Mouse (Mus musculus): Measurements from ENCODE around the gene 4930564D02Rik. TPM values are rescaled to one million over a fixed set of nuclear protein-coding genes. Genes with fewer than 3 reads are reported as not detected.

4930564D02Rik gene
- polyA plus RNA-seq, 1 experiment from 2014 or later = not detected

GRCm38 (mm10) chr3:105095026-105095425 lies 28.4 kb downstream of the 4930564D02Rik start:
- no peaks in the 10 kb centered on the region for H3K36me3 ChIP-seq
- no peak for DNase-seq (ENCODE audit: low spot score)
- no peak overlapping the region for H3K27ac ChIP-seq
- H3K9me3 ChIP-seq = no peaks in the 10 kb centered on the region
- H3K4me1 ChIP-seq = peaks cover 18% of the 10 kb centered on the region
- 80% methylated on average over 5 of the region's 5 CpGs for WGBS
- no peaks in the 10 kb centered on the region for H3K27me3 ChIP-seq (ENCODE audit: insufficient read depth, poor library complexity, severe bottlenecking)
- H3K4me3 ChIP-seq = no peak overlapping the region

GRCm38 (mm10) chr3:105097581-105097980 lies 30.9 kb downstream of the 4930564D02Rik start:
- H3K9me3 ChIP-seq = no peaks in the 10 kb centered on the region
- WGBS = 77% methylated on average over 4 of the region's 4 CpGs
- peak; percentile 58 for DNase-seq (ENCODE audit: low spot score)

GRCm38 (mm10) chr3:105099526-105100269 lies 33.1 kb downstream of the 4930564D02Rik start:
- peak overlapping the region; percentile 86 for H3K27ac ChIP-seq
- peaks cover 16% of the 10 kb centered on the region for H3K4me1 ChIP-seq
- no peak overlapping the region for H3K4me3 ChIP-seq
- H3K9me3 ChIP-seq = no peaks in the 10 kb centered on the region
- peak; percentile 74 for DNase-seq (ENCODE audit: low spot score)
- no peaks in the 10 kb centered on the region for H3K27me3 ChIP-seq (ENCODE audit: insufficient read depth, poor library complexity, severe bottlenecking)
- no peaks in the 10 kb centered on the region for H3K36me3 ChIP-seq
- WGBS = 27% methylated on average over 15 of the region's 15 CpGs

More at GRCm38 (mm10) chr3:105097581-105097980, 30.9 kb downstream of the 4930564D02Rik start:
- no peaks in the 10 kb centered on the region for H3K36me3 ChIP-seq
- H3K4me1 ChIP-seq = peaks cover 18% of the 10 kb centered on the region
- H3K4me3 ChIP-seq = no peak overlapping the region
- no peak overlapping the region for H3K27ac ChIP-seq
- no peaks in the 10 kb centered on the region for H3K27me3 ChIP-seq (ENCODE audit: insufficient read depth, poor library complexity, severe bottlenecking)

- Histone ChIP-seq H3K9me3 (no peaks in the 10 kb centered on the region), H3K36me3 (no peaks in the 10 kb centered on the region), H3K27ac (peak overlapping the region; percentile 86), H3K4me3 (no peak overlapping the region), H3K27me3 (ENCODE audit: insufficient read depth, poor library complexity, severe bottlenecking) (no peaks in the 10 kb centered on the region), H3K4me1 (peaks cover 19% of the 10 kb centered on the region)
- WGBS = 73% methylated on average over 4 of the region's 4 CpGs
- peak; percentile 39 for DNase-seq (ENCODE audit: low spot score)
Measured at GRCm38 (mm10) chr3:105100270-105100589, 33.6 kb downstream of the 4930564D02Rik start.

GRCm38 (mm10) chr3:105105827-105106226 lies 39.2 kb downstream of the 4930564D02Rik start:
- no peak overlapping the region for H3K4me3 ChIP-seq
- no peaks in the 10 kb centered on the region for H3K9me3 ChIP-seq
- DNase-seq (ENCODE audit: low spot score) = peak; percentile 5
- 85% methylated on average over 4 of the region's 4 CpGs for WGBS
- 0 out of 2 replicates have a peak, but pooled peaks cover 6% of the 10 kb centered on the region for H3K27me3 ChIP-seq (ENCODE audit: insufficient read depth, poor library complexity, severe bottlenecking)
- H3K36me3 ChIP-seq = no peaks in the 10 kb centered on the region
- 0 out of 2 replicates have a peak, but pooled peaks cover 7% of the 10 kb centered on the region for H3K4me1 ChIP-seq
- H3K27ac ChIP-seq = no peak overlapping the region

GRCm38 (mm10) chr3:105113859-105114258 lies 47.2 kb downstream of the 4930564D02Rik start:
- DNase-seq (ENCODE audit: low spot score) = no peak
- H3K36me3 ChIP-seq = no peaks in the 10 kb centered on the region
- no peak overlapping the region for H3K4me3 ChIP-seq
- H3K27ac ChIP-seq = no peak overlapping the region
- 85% methylated on average over 4 of the region's 4 CpGs for WGBS
- H3K9me3 ChIP-seq = no peaks in the 10 kb centered on the region
- 0 out of 2 replicates have a peak, but pooled peaks cover 3% of the 10 kb centered on the region for H3K27me3 ChIP-seq (ENCODE audit: insufficient read depth, poor library complexity, severe bottlenecking)
- peaks cover 6% of the 10 kb centered on the region; the same call in 1 of the 2 replicates for H3K4me1 ChIP-seq

GRCm38 (mm10) chr3:105114269-105114668 lies 47.6 kb downstream of the 4930564D02Rik start:
- H3K4me3 ChIP-seq = no peak overlapping the region
- H3K4me1 ChIP-seq = peaks cover 6% of the 10 kb centered on the region; the same call in 1 of the 2 replicates
- H3K27ac ChIP-seq = no peak overlapping the region
- H3K36me3 ChIP-seq = no peaks in the 10 kb centered on the region
- DNase-seq (ENCODE audit: low spot score) = peak; percentile 81
- WGBS = 23% methylated on average over 2 of the region's 2 CpGs
- no peaks in the 10 kb centered on the region for H3K9me3 ChIP-seq
- 0 out of 2 replicates have a peak, but pooled peaks cover 3% of the 10 kb centered on the region for H3K27me3 ChIP-seq (ENCODE audit: insufficient read depth, poor library complexity, severe bottlenecking)

GRCm38 (mm10) chr3:105116596-105116995 lies 50.0 kb downstream of the 4930564D02Rik start:
- Histone ChIP-seq H3K4me3 (no peak overlapping the region), H3K27me3 (ENCODE audit: insufficient read depth, poor library complexity, severe bottlenecking) (0 out of 2 replicates have a peak, but pooled peaks cover 3% of the 10 kb centered on the region), H3K4me1 (peaks cover 6% of the 10 kb centered on the region; the same call in 1 of the 2 replicates), H3K9me3 (no peaks in the 10 kb centered on the region), H3K27ac (no peak overlapping the region), H3K36me3 (no peaks in the 10 kb centered on the region)
- DNase-seq (ENCODE audit: low spot score) = no peak
- WGBS = 81% methylated on average over 4 of the region's 4 CpGs

GRCm38 (mm10) chr3:105123776-105124175 lies 57.1 kb downstream of the 4930564D02Rik start:
- Histone ChIP-seq H3K4me3 (no peak overlapping the region), H3K36me3 (no peaks in the 10 kb centered on the region), H3K4me1 (peaks cover 8% of the 10 kb centered on the region), H3K27me3 (ENCODE audit: insufficient read depth, poor library complexity, severe bottlenecking) (no peaks in the 10 kb centered on the region), H3K27ac (no peak overlapping the region), H3K9me3 (no peaks in the 10 kb centered on the region)
- DNase-seq (ENCODE audit: low spot score) = no peak
- whole genome bisulfite sequencing = 76% methylated on average over 3 of the region's 3 CpGs

GRCm38 (mm10) chr3:105127881-105128280 lies 61.2 kb downstream of the 4930564D02Rik start:
- Histone ChIP-seq H3K27me3 (ENCODE audit: insufficient read depth, poor library complexity, severe bottlenecking) (no peaks in the 10 kb centered on the region), H3K27ac (peak overlapping the region; percentile 37; the same call in 1 of the 2 replicates), H3K4me3 (no peak overlapping the region), H3K9me3 (no peaks in the 10 kb centered on the region), H3K4me1 (peaks cover 8% of the 10 kb centered on the region), H3K36me3 (no peaks in the 10 kb centered on the region)
- no peak for DNase-seq (ENCODE audit: low spot score)
- WGBS = 59% methylated on average over 7 of the region's 7 CpGs

Other genes with a start within 250 kb of the 4930564D02Rik start
- 42.2 and 54.0 TPM in 2 replicates for gene Mov10, start 248.3 kb upstream of the 4930564D02Rik start, polyA plus RNA-seq (2016; fragmentation: Nextera tagmentation; extraction: Ambion mirVana)
- gene St7l, start 202.8 kb upstream of the 4930564D02Rik start, polyA plus RNA-seq (2016; fragmentation: Nextera tagmentation; extraction: Ambion mirVana) = 27.0 and 32.2 TPM in 2 replicates
- gene Capza1, start 202.3 kb upstream of the 4930564D02Rik start, polyA plus RNA-seq (2016; fragmentation: Nextera tagmentation; extraction: Ambion mirVana) = 202 and 217 TPM in 2 replicates
- 1.3 and 1.6 TPM in 2 replicates for gene Wnt2b, start 104.9 kb upstream of the 4930564D02Rik start, polyA plus RNA-seq (2016; fragmentation: Nextera tagmentation; extraction: Ambion mirVana)
- 35.9 and 37.4 TPM in 2 replicates for gene Cttnbp2nl, start 13.7 kb upstream of the 4930564D02Rik start, polyA plus RNA-seq (2016; fragmentation: Nextera tagmentation; extraction: Ambion mirVana)